Mouse (Mus musculus): ENCODE results near the gene Srxn1. TPM values are rescaled to one million over a fixed set of nuclear protein-coding genes. Genes with fewer than 3 reads are reported as not detected.
A peak's percentile ranks its signal among the peaks of the same experiment; 100 is the strongest.
"Not testable (repeated sequence)": the region's sequence is repeated elsewhere in the genome, so short reads cannot be mapped to it uniquely, and the experiment has no call there.

Gene Srxn1
- 9.4 and 10.5 TPM in 2 replicates for polyA plus RNA-seq (2015; fragmentation: Nextera tagmentation; extraction: Ambion mirVana)

- H3K27me3 ChIP-seq, result peaks cover 13% of the 10 kb centered on the region
- H3K36me3 ChIP-seq, result 0 out of 2 replicates have a peak, but pooled peaks cover 2% of the 10 kb centered on the region
- no peaks in the 10 kb centered on the region for H3K4me1 ChIP-seq
- no peak within 1 kb of the TSS for H3K27ac ChIP-seq
- H3K4me2 ChIP-seq (replicated peaks), result peak within 1 kb of the TSS; percentile 84
- ATAC-seq (ENCODE audit: low FRiP score, low read depth), result peak; percentile 86
- peak within 1 kb of the TSS; percentile 68 for H3K4me3 ChIP-seq
- WGBS, result under 1% methylated on average over 82 of the region's 84 CpGs
- peak within 1 kb of the TSS; percentile 78 for H3K9ac ChIP-seq
- no peaks in the 10 kb centered on the region for H3K9me3 ChIP-seq
These were observed at the start of gene Srxn1 for GRCm38 (mm10) chr2:152105318-152106224. Gene Srxn1 (plus strand): TSS chr2:152105516.

GRCm38 (mm10) chr2:152056368-152057251 lies 48.7 kb upstream of the Srxn1 start:
- peaks cover 58% of the 10 kb centered on the region for H3K27me3 ChIP-seq
- no peaks in the 10 kb centered on the region for H3K9me3 ChIP-seq
- H3K4me1 ChIP-seq, result no peaks in the 10 kb centered on the region
- H3K4me3 ChIP-seq, result no peak overlapping the region
- 0 out of 2 replicates have a peak, but pooled peaks have one; percentile 32 for ATAC-seq (ENCODE audit: low FRiP score, low read depth)
- no peak overlapping the region for H3K4me2 ChIP-seq (replicated peaks)
- no peak overlapping the region for H3K27ac ChIP-seq
- no peak overlapping the region for H3K9ac ChIP-seq
- no peaks in the 10 kb centered on the region for H3K36me3 ChIP-seq
- 71% methylated on average over 22 of the region's 22 CpGs for WGBS

GRCm38 (mm10) chr2:152057252-152057563 lies 48.1 kb upstream of the Srxn1 start:
- H3K27me3 ChIP-seq, result peaks cover 52% of the 10 kb centered on the region
- 70% methylated on average over 9 of the region's 9 CpGs for WGBS
- no peaks in the 10 kb centered on the region for H3K9me3 ChIP-seq
- H3K4me1 ChIP-seq, result no peaks in the 10 kb centered on the region
- H3K9ac ChIP-seq, result no peak overlapping the region
- ATAC-seq (ENCODE audit: low FRiP score, low read depth), result no peak
- H3K4me3 ChIP-seq, result no peak overlapping the region
- H3K36me3 ChIP-seq, result no peaks in the 10 kb centered on the region
- H3K27ac ChIP-seq, result no peak overlapping the region
- no peak overlapping the region for H3K4me2 ChIP-seq (replicated peaks)

GRCm38 (mm10) chr2:152062817-152063216 lies 42.5 kb upstream of the Srxn1 start:
- not testable (repeated sequence) for H3K4me1 ChIP-seq; H3K36me3 ChIP-seq; ATAC-seq (ENCODE audit: low FRiP score, low read depth); H3K4me2 ChIP-seq (replicated peaks); H3K27ac ChIP-seq; H3K27me3 ChIP-seq; H3K9ac ChIP-seq; H3K4me3 ChIP-seq; H3K9me3 ChIP-seq
- 77% methylated on average over 3 of the region's 3 CpGs for WGBS

GRCm38 (mm10) chr2:152068660-152069433 lies 36.5 kb upstream of the Srxn1 start:
- Histone ChIP-seq H3K9me3 (no peaks in the 10 kb centered on the region), H3K36me3 (no peaks in the 10 kb centered on the region), H3K4me1 (no peaks in the 10 kb centered on the region), H3K27ac (no peak overlapping the region), H3K4me2 (replicated peaks) (no peak overlapping the region), H3K27me3 (0 out of 2 replicates have a peak, but pooled peaks cover 10% of the 10 kb centered on the region), H3K4me3 (no peak overlapping the region), H3K9ac (no peak overlapping the region)
- 40% methylated on average over 11 of the region's 11 CpGs for WGBS
- no peak for ATAC-seq (ENCODE audit: low FRiP score, low read depth)

GRCm38 (mm10) chr2:152069434-152069786 lies 35.9 kb upstream of the Srxn1 start:
- no peak overlapping the region for H3K4me2 ChIP-seq (replicated peaks)
- H3K27me3 ChIP-seq, result peaks cover 16% of the 10 kb centered on the region
- H3K9ac ChIP-seq, result no peak overlapping the region
- H3K4me3 ChIP-seq, result no peak overlapping the region
- no peaks in the 10 kb centered on the region for H3K4me1 ChIP-seq
- ATAC-seq (ENCODE audit: low FRiP score, low read depth), result no peak
- H3K27ac ChIP-seq, result no peak overlapping the region
- 64% methylated on average over 9 of the region's 9 CpGs for WGBS
- H3K9me3 ChIP-seq, result no peaks in the 10 kb centered on the region
- no peaks in the 10 kb centered on the region for H3K36me3 ChIP-seq

- Histone ChIP-seq H3K27ac (no peak overlapping the region), H3K27me3 (peaks cover 21% of the 10 kb centered on the region), H3K9me3 (no peaks in the 10 kb centered on the region), H3K4me3 (no peak overlapping the region), H3K9ac (no peak overlapping the region), H3K4me2 (replicated peaks) (no peak overlapping the region), H3K36me3 (no peaks in the 10 kb centered on the region), H3K4me1 (no peaks in the 10 kb centered on the region)
- 58% methylated on average over 2 of the region's 2 CpGs for WGBS
- ATAC-seq (ENCODE audit: low FRiP score, low read depth), result no peak
These were observed 35.4 kb upstream of the Srxn1 start for GRCm38 (mm10) chr2:152069941-152070340.

GRCm38 (mm10) chr2:152074521-152074920 lies 30.8 kb upstream of the Srxn1 start:
- Histone ChIP-seq H3K27ac (no peak overlapping the region), H3K36me3 (no peaks in the 10 kb centered on the region), H3K4me3 (no peak overlapping the region), H3K9ac (no peak overlapping the region), H3K4me2 (replicated peaks) (no peak overlapping the region), H3K9me3 (no peaks in the 10 kb centered on the region), H3K27me3 (peaks cover 63% of the 10 kb centered on the region), H3K4me1 (no peaks in the 10 kb centered on the region)
- no peak for ATAC-seq (ENCODE audit: low FRiP score, low read depth)
- WGBS, result 88% methylated on average over 2 of the region's 2 CpGs

- Histone ChIP-seq H3K9me3 (no peaks in the 10 kb centered on the region), H3K4me1 (peaks cover under 1% of the 10 kb centered on the region), H3K4me3 (no peak overlapping the region), H3K27ac (no peak overlapping the region), H3K4me2 (replicated peaks) (no peak overlapping the region), H3K36me3 (no peaks in the 10 kb centered on the region), H3K27me3 (peaks cover 72% of the 10 kb centered on the region), H3K9ac (no peak overlapping the region)
- 55% methylated on average over 9 of the region's 9 CpGs for WGBS
- no peak for ATAC-seq (ENCODE audit: low FRiP score, low read depth)
These were observed 29.9 kb upstream of the Srxn1 start for GRCm38 (mm10) chr2:152075294-152075889.

GRCm38 (mm10) chr2:152077337-152077736 lies 28.0 kb upstream of the Srxn1 start:
- H3K27ac ChIP-seq, result no peak overlapping the region

GRCm38 (mm10) chr2:152080685-152081541 lies 24.4 kb upstream of the Srxn1 start, which contains the start of gene Scrt2:
Gene Scrt2 (plus strand): TSS chr2:152081529.
- no peak within 1 kb of the TSS for H3K27ac ChIP-seq
- 2% methylated on average over 23 of the region's 24 CpGs for WGBS
- peak within 1 kb of the TSS; percentile 71 for H3K4me2 ChIP-seq (replicated peaks)
- H3K9me3 ChIP-seq, result no peaks in the 10 kb centered on the region
- ATAC-seq (ENCODE audit: low FRiP score, low read depth), result no peak
- no peaks in the 10 kb centered on the region for H3K36me3 ChIP-seq
- H3K9ac ChIP-seq, result no peak within 1 kb of the TSS
- peaks cover 15% of the 10 kb centered on the region for H3K4me1 ChIP-seq
- H3K27me3 ChIP-seq, result peaks cover 97% of the 10 kb centered on the region
- H3K4me3 ChIP-seq, result peak within 1 kb of the TSS; percentile 43

More at GRCm38 (mm10) chr2:152077337-152077736, 28.0 kb upstream of the Srxn1 start:
- 70% methylated on average over 3 of the region's 3 CpGs for WGBS
- peaks cover 15% of the 10 kb centered on the region for H3K4me1 ChIP-seq
- H3K9me3 ChIP-seq, result no peaks in the 10 kb centered on the region
- H3K4me3 ChIP-seq, result no peak overlapping the region
- peaks cover 87% of the 10 kb centered on the region for H3K27me3 ChIP-seq
- H3K36me3 ChIP-seq, result no peaks in the 10 kb centered on the region
- H3K4me2 ChIP-seq (replicated peaks), result no peak overlapping the region
- H3K9ac ChIP-seq, result no peak overlapping the region
- ATAC-seq (ENCODE audit: low FRiP score, low read depth), result no peak
